Mouse (Mus musculus): ENCODE data around the gene Runx3. TPM values are rescaled to one million over a fixed set of nuclear protein-coding genes. Genes with fewer than 3 reads are reported as not detected.
A peak's percentile ranks its signal among the peaks of the same experiment; 100 is the strongest.

Gene Runx3
- polyA plus RNA-seq, 1 experiment from 2014 or later = 1.5 TPM

GRCm38 (mm10) chr4:135204666-135205065 is 84.2 kb downstream of the Runx3 start:
- H3K27me3 ChIP-seq = peaks cover 52% of the 10 kb centered on the region
- ATAC-seq (ENCODE audit: insufficient number of reproducible peaks, insufficient read depth, low FRiP score, low TSS enrichment, low read depth) = no peak
- 48% methylated on average over 5 of the region's 5 CpGs for WGBS

GRCm38 (mm10) chr4:135205254-135205653 is 84.8 kb downstream of the Runx3 start:
- Histone ChIP-seq H3K9ac (replicated peaks) (no peak overlapping the region), H3K4me3 (replicated peaks) (no peak overlapping the region), H3K27me3 (peaks cover 52% of the 10 kb centered on the region), H3K36me3 (peaks cover under 1% of the 10 kb centered on the region; the same call in 1 of the 2 replicates), H3K27ac (no peak overlapping the region), H3K4me1 (replicated peaks) (peaks cover 16% of the 10 kb centered on the region), H3K4me2 (no peak overlapping the region), H3K9me3 (peaks cover 2% of the 10 kb centered on the region; the same call in 1 of the 2 replicates)
- WGBS = 17% methylated on average over 5 of the region's 5 CpGs
- no peak for ATAC-seq (ENCODE audit: insufficient number of reproducible peaks, insufficient read depth, low FRiP score, low TSS enrichment, low read depth)

More at GRCm38 (mm10) chr4:135204666-135205065, 84.2 kb downstream of the Runx3 start:
- no peak overlapping the region for H3K9ac ChIP-seq (replicated peaks)
- H3K27ac ChIP-seq = no peak overlapping the region
- H3K4me1 ChIP-seq (replicated peaks) = peaks cover 16% of the 10 kb centered on the region
- no peak overlapping the region for H3K4me3 ChIP-seq (replicated peaks)
- no peaks in the 10 kb centered on the region for H3K9me3 ChIP-seq
- H3K36me3 ChIP-seq = no peaks in the 10 kb centered on the region
- no peak overlapping the region for H3K4me2 ChIP-seq

- H3K27me3 ChIP-seq = peaks cover 52% of the 10 kb centered on the region
- 2% methylated on average over 47 of the region's 47 CpGs for WGBS
- peak overlapping the region; percentile 81 for H3K4me2 ChIP-seq
- H3K9ac ChIP-seq (replicated peaks) = no peak overlapping the region
- peaks cover 9% of the 10 kb centered on the region; the same call in 1 of the 2 replicates for H3K9me3 ChIP-seq
- H3K4me3 ChIP-seq (replicated peaks) = peak overlapping the region; percentile 41
- H3K27ac ChIP-seq = no peak overlapping the region
- peaks cover 7% of the 10 kb centered on the region for H3K36me3 ChIP-seq
- ATAC-seq (ENCODE audit: insufficient number of reproducible peaks, insufficient read depth, low FRiP score, low TSS enrichment, low read depth) = peak; percentile 54; the same call in 1 of the 2 replicates
- H3K4me1 ChIP-seq (replicated peaks) = peaks cover 16% of the 10 kb centered on the region
Measured at GRCm38 (mm10) chr4:135205711-135206600, 85.5 kb downstream of the Runx3 start.

- Histone ChIP-seq H3K4me1 (replicated peaks) (peaks cover 5% of the 10 kb centered on the region), H3K36me3 (peaks cover 35% of the 10 kb centered on the region), H3K27ac (no peak overlapping the region), H3K9me3 (peaks cover 9% of the 10 kb centered on the region; the same call in 1 of the 2 replicates), H3K4me3 (replicated peaks) (no peak overlapping the region), H3K4me2 (no peak overlapping the region), H3K9ac (replicated peaks) (no peak overlapping the region), H3K27me3 (peaks cover 27% of the 10 kb centered on the region)
- WGBS = 63% methylated on average over 2 of the region's 2 CpGs
- ATAC-seq (ENCODE audit: insufficient number of reproducible peaks, insufficient read depth, low FRiP score, low TSS enrichment, low read depth) = no peak
Measured at GRCm38 (mm10) chr4:135209846-135210245, 89.4 kb downstream of the Runx3 start.

GRCm38 (mm10) chr4:135219652-135220051 is 99.2 kb downstream of the Runx3 start:
- 0 out of 2 replicates have a peak, but pooled peaks have one; percentile 43 for ATAC-seq (ENCODE audit: insufficient number of reproducible peaks, insufficient read depth, low FRiP score, low TSS enrichment, low read depth)
- Histone ChIP-seq H3K4me3 (replicated peaks) (no peak overlapping the region), H3K27me3 (no peaks in the 10 kb centered on the region), H3K36me3 (peaks cover 90% of the 10 kb centered on the region), H3K27ac (no peak overlapping the region), H3K9me3 (no peaks in the 10 kb centered on the region), H3K4me2 (no peak overlapping the region), H3K4me1 (replicated peaks) (peaks cover 18% of the 10 kb centered on the region), H3K9ac (replicated peaks) (no peak overlapping the region)
- WGBS = 60% methylated on average over 4 of the region's 4 CpGs

GRCm38 (mm10) chr4:135220641-135221040 is 100.2 kb downstream of the Runx3 start:
- Histone ChIP-seq H3K4me3 (replicated peaks) (no peak overlapping the region), H3K27ac (peak overlapping the region; percentile 80), H3K9ac (replicated peaks) (no peak overlapping the region), H3K36me3 (peaks cover 89% of the 10 kb centered on the region), H3K27me3 (no peaks in the 10 kb centered on the region), H3K9me3 (no peaks in the 10 kb centered on the region), H3K4me1 (replicated peaks) (peaks cover 18% of the 10 kb centered on the region), H3K4me2 (no peak overlapping the region)
- ATAC-seq (ENCODE audit: insufficient number of reproducible peaks, insufficient read depth, low FRiP score, low TSS enrichment, low read depth) = no peak
- WGBS = 83% methylated on average over 3 of the region's 3 CpGs

- H3K27ac ChIP-seq = peak overlapping the region; percentile 80
- no peaks in the 10 kb centered on the region for H3K9me3 ChIP-seq
- 68% methylated on average over 12 of the region's 12 CpGs for WGBS
- 0 out of 2 replicates have a peak overlapping the region, but pooled peaks have one; percentile 13 for H3K4me2 ChIP-seq
- H3K36me3 ChIP-seq = peaks cover 85% of the 10 kb centered on the region
- no peak overlapping the region for H3K9ac ChIP-seq (replicated peaks)
- peak; percentile 72; the same call in 1 of the 2 replicates for ATAC-seq (ENCODE audit: insufficient number of reproducible peaks, insufficient read depth, low FRiP score, low TSS enrichment, low read depth)
- H3K4me1 ChIP-seq (replicated peaks) = peaks cover 18% of the 10 kb centered on the region
- no peaks in the 10 kb centered on the region for H3K27me3 ChIP-seq
- H3K4me3 ChIP-seq (replicated peaks) = no peak overlapping the region
Measured at GRCm38 (mm10) chr4:135221632-135222407, 101.4 kb downstream of the Runx3 start.

- Histone ChIP-seq H3K27me3 (no peaks in the 10 kb centered on the region), H3K4me1 (replicated peaks) (peaks cover 18% of the 10 kb centered on the region), H3K9me3 (no peaks in the 10 kb centered on the region), H3K27ac (peak overlapping the region; percentile 64; the same call in 1 of the 2 replicates), H3K9ac (replicated peaks) (no peak overlapping the region), H3K36me3 (peaks cover 65% of the 10 kb centered on the region), H3K4me2 (no peak overlapping the region), H3K4me3 (replicated peaks) (no peak overlapping the region)
- WGBS = 91% methylated on average over 9 of the region's 9 CpGs
- ATAC-seq (ENCODE audit: insufficient number of reproducible peaks, insufficient read depth, low FRiP score, low TSS enrichment, low read depth) = no peak
Measured at GRCm38 (mm10) chr4:135223808-135224207, 103.4 kb downstream of the Runx3 start.

GRCm38 (mm10) chr4:135226008-135226667 is 105.7 kb downstream of the Runx3 start:
- no peak overlapping the region for H3K4me2 ChIP-seq
- H3K27me3 ChIP-seq = no peaks in the 10 kb centered on the region
- peaks cover 55% of the 10 kb centered on the region for H3K36me3 ChIP-seq
- H3K27ac ChIP-seq = no peak overlapping the region
- no peak overlapping the region for H3K9ac ChIP-seq (replicated peaks)
- H3K4me3 ChIP-seq (replicated peaks) = no peak overlapping the region
- H3K4me1 ChIP-seq (replicated peaks) = peaks cover 11% of the 10 kb centered on the region
- WGBS = 93% methylated on average over 12 of the region's 12 CpGs
- H3K9me3 ChIP-seq = no peaks in the 10 kb centered on the region
- no peak for ATAC-seq (ENCODE audit: insufficient number of reproducible peaks, insufficient read depth, low FRiP score, low TSS enrichment, low read depth)

Measured in limb, embryonic 12.5 days (tissue).